Mouse (Mus musculus) ES-Bruce4 (cell line): ENCODE measurements at regions not wholly inside any gene's neighbourhood (a gene's known extent, or its start where the extent isn't known, plus 50 kb on each side); places are given as distances from the start of the nearest gene placed in this dataset.

ENCODE experiments used
- CTCF ChIP-seq: IDR thresholded peaks from one replicate; pipeline ENCODE4 v1.8.1; 2011; ENCODE audit warnings: low read depth, low read length
- EP300 ChIP-seq: IDR thresholded peaks from 2 replicates; pipeline ENCODE4 v1.6.1; 2011; ENCODE audit warnings: low read depth, low read length; ENCODE audit not compliant: insufficient read depth
- POLR2A ChIP-seq: IDR thresholded peaks from one replicate; pipeline ENCODE4 v1.8.1; 2011; ENCODE audit warnings: low read length; ENCODE audit not compliant: insufficient read depth

GRCm38 (mm10) chr12:107335106-107335505 is 153.3 kb upstream of the 3110018I06Rik start:
- no peak for TF ChIP-seq POLR2A
- TF ChIP-seq CTCF = no peak
- no peak for TF ChIP-seq EP300
